Mouse (Mus musculus) heart, adult 18-20 months (tissue): ENCODE data around the gene H2afb2. TPM values are rescaled to one million over a fixed set of nuclear protein-coding genes. Genes with fewer than 3 reads are reported as not detected.

ENCODE experiments used
- DNase-seq, 2 experiments: peaks; one replicate each; pipeline ENCODE4 v3.0.0; 2021 to 2022; ENCODE audit warnings: mixed read lengths in 1 of 2
- long read RNA-seq, 2 experiments: library from polyadenylated mRNA; stranded (forward); transcript quantifications; one replicate each; pipeline ENCODE4 v2.0.0; 2021
- total RNA-seq, 2 experiments: library from RNA; stranded (reverse); gene quantifications; 2 replicates each; pipeline ENCODE4 v1.2.3; 2021

H2afb2 gene
- not detected for total RNA-seq
- long read RNA-seq, experiment 1: 0 reads
- long read RNA-seq, experiment 2: 0 reads

GRCm38 (mm10) chrX:116680878-116681277 is at the start of gene H2afb2:
Gene H2afb2 (plus strand): TSS chrX:116681178.
- no peak for DNase-seq

Other genes starting within 250 kb of the H2afb2 start
- not detected for gene Cpxcr1, start 232.2 kb upstream of the H2afb2 start, total RNA-seq